Mouse (Mus musculus): Measurements from ENCODE around the gene Arl13a. TPM values are rescaled to one million over a fixed set of nuclear protein-coding genes. Genes with fewer than 3 reads are reported as not detected.
"Not testable (repeated sequence)": the region's sequence is repeated elsewhere in the genome, so short reads cannot be mapped to it uniquely, and the experiment has no call there.

Gene Arl13a
- total RNA-seq (2014; rRNA removed) (not detected in 2 replicates), polyA plus RNA-seq (2015; fragmentation: Nextera tagmentation; extraction: Ambion mirVana) (not detected in 2 replicates)

DNA sequence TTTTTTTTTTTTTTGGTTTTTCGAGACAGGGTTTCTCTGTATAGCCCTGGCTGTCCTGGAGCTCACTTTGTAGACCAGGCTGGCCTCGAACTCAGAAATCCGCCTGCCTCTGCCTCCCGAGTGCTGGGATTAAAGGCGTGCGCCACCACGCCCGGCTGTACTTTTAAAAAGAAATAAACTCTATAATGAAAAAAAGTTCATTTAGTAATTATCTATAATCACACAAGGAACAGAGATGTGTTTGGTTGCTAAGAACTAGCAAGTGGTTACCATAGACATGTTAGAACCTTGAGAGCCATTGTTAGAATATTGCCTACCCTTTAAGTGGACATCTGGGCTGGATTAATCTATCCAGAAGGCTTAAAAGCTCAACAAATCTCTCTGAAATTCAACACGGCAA lies at the start of gene Arl13a:
Gene Arl13a, plus strand, starts transcription at position 301 of the 400 bp plus-strand sequence.
- ATAC-seq; H3K4me3 ChIP-seq (ENCODE audit: low read length); H3K27ac ChIP-seq; H3K4me1 ChIP-seq (ENCODE audit: insufficient read depth, low read length); H3K4me2 ChIP-seq (ENCODE audit: low read depth, low read length); H3K9me3 ChIP-seq (ENCODE audit: low read length); H3K27me3 ChIP-seq (ENCODE audit: insufficient read depth, low read length); H3K36me3 ChIP-seq (ENCODE audit: insufficient read depth, low read length); DNase-seq (ENCODE audit: low spot score); H3K9ac ChIP-seq (replicated peaks; ENCODE audit: low read length): not testable (repeated sequence)
- WGBS, result 90% methylated on average over 8 of the region's 9 CpGs

DNA sequence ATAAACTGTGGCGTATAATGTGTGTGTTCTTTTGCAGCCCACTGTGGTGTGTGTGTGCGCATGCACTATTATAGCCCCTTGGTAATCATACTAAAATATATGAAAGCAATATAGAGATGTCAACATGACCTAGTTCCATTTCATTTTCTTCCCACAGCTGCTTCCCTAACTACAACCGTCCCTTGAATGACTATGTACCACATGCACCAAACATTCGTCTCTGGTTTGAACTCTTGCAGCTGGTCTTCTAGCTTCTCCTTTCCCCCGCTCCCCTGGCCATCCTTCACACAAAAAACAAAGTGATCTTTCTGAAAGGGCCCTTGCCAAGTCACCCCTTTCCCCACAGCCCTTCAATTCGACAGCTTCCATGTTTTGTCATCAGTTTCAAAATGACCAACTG lies 47.3 kb upstream of the Arl13a start:
- Histone ChIP-seq H3K4me1 (ENCODE audit: insufficient read depth, low read length) (no peaks in the 10 kb centered on the region), H3K27ac (no peak overlapping the region), H3K9me3 (ENCODE audit: low read length) (no peaks in the 10 kb centered on the region), H3K4me2 (ENCODE audit: low read depth, low read length) (no peak overlapping the region), H3K27me3 (ENCODE audit: insufficient read depth, low read length) (no peaks in the 10 kb centered on the region), H3K4me3 (ENCODE audit: low read length) (no peak overlapping the region), H3K36me3 (ENCODE audit: insufficient read depth, low read length) (no peaks in the 10 kb centered on the region), H3K9ac (replicated peaks; ENCODE audit: low read length) (no peak overlapping the region)
- WGBS, result 69% methylated on average over 6 of the region's 6 CpGs
- DNase-seq (ENCODE audit: low spot score) (no peak), ATAC-seq (no peak)
- no peak for TF ChIP-seq CTCF (IDR thresholded peaks at IDR 0.05; ENCODE audit: low read depth)

DNA sequence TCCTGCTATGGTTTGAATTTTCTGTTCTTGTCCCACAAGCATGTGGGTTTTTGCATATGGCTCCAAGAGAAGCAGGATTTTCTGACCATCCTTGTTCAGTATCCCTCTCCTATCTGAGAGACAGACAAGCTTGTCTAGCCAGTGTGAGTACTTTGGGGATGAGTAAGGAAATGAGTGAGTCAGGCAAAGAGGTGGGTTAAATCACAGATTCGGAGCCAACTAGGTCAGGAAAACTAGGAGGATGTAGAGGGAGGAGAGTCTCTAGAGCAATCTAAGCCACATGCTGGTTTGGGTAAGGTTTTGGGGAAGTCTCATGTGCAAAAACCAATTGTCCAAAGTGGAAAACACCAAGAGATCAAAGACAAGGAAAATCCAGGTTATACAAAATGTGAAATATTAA lies 45.8 kb upstream of the Arl13a start:
- Histone ChIP-seq H3K9me3 (ENCODE audit: low read length) (no peaks in the 10 kb centered on the region), H3K4me2 (ENCODE audit: low read depth, low read length) (no peak overlapping the region), H3K27ac (no peak overlapping the region), H3K4me3 (ENCODE audit: low read length) (no peak overlapping the region), H3K4me1 (ENCODE audit: insufficient read depth, low read length) (no peaks in the 10 kb centered on the region), H3K36me3 (ENCODE audit: insufficient read depth, low read length) (no peaks in the 10 kb centered on the region), H3K27me3 (ENCODE audit: insufficient read depth, low read length) (no peaks in the 10 kb centered on the region), H3K9ac (replicated peaks; ENCODE audit: low read length) (no peak overlapping the region)
- no peak for TF ChIP-seq CTCF (IDR thresholded peaks at IDR 0.05; ENCODE audit: low read depth)
- 80% methylated on average over 1 of the region's 1 CpGs for WGBS
- ATAC-seq (no peak), DNase-seq (ENCODE audit: low spot score) (no peak)

DNA sequence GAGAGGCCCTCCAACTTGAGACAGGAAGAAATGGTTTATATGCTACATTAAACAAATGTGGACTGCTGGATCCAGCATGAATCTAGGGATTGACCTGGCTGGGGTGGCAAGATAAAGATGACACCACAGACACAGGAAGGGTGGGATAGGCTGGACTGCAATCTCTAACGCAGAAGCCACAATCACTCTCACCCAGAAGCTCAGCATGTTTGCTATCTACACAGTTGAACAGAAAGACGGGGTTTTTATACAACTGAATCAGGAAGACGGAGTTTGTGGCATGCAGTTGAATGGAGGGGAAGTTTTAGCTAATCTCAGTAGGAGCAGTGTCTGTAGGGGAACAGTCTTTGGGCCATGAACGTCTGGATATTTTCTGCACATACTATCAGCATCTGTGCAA lies 45.3 kb upstream of the Arl13a start:
- TF ChIP-seq CTCF (IDR thresholded peaks at IDR 0.05; ENCODE audit: low read depth), result no peak
- 83% methylated on average over 4 of the region's 4 CpGs for WGBS
- H3K4me2 ChIP-seq (ENCODE audit: low read depth, low read length), result no peak overlapping the region
- H3K36me3 ChIP-seq (ENCODE audit: insufficient read depth, low read length), result no peaks in the 10 kb centered on the region
- H3K4me1 ChIP-seq (ENCODE audit: insufficient read depth, low read length), result no peaks in the 10 kb centered on the region
- ATAC-seq (no peak), DNase-seq (ENCODE audit: low spot score) (no peak)
- no peak overlapping the region for H3K4me3 ChIP-seq (ENCODE audit: low read length)
- no peak overlapping the region for H3K27ac ChIP-seq
- H3K27me3 ChIP-seq (ENCODE audit: insufficient read depth, low read length), result no peaks in the 10 kb centered on the region
- no peaks in the 10 kb centered on the region for H3K9me3 ChIP-seq (ENCODE audit: low read length)
- H3K9ac ChIP-seq (replicated peaks; ENCODE audit: low read length), result no peak overlapping the region

DNA sequence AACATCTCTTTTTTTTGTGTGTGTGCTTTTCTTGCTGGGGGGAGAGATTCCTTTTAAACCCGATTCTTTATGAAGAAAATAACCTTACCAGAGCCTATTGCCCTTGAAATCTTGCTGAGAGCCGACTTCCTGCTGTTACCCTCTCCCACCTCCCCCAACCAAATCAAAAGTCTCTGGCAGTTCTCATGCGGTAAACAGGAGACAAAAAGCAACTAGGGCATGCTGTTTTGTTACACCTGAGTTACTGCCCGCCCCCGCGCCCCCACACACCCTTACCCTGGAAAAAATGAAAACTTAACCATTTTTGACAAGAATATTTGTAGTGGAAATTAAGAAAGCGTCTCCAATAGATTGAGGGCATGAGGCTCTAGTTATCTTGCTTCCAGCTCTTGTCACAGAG lies 29.1 kb upstream of the Arl13a start:
- ATAC-seq, result no peak
- Histone ChIP-seq H3K27me3 (ENCODE audit: insufficient read depth, low read length) (no peaks in the 10 kb centered on the region), H3K9ac (replicated peaks; ENCODE audit: low read length) (no peak overlapping the region), H3K36me3 (ENCODE audit: insufficient read depth, low read length) (no peaks in the 10 kb centered on the region), H3K4me3 (ENCODE audit: low read length) (no peak overlapping the region), H3K27ac (no peak overlapping the region), H3K9me3 (ENCODE audit: low read length) (no peaks in the 10 kb centered on the region), H3K4me1 (ENCODE audit: insufficient read depth, low read length) (no peaks in the 10 kb centered on the region), H3K4me2 (ENCODE audit: low read depth, low read length) (no peak overlapping the region)
- 44% methylated on average over 7 of the region's 7 CpGs for WGBS
- no peak for DNase-seq (ENCODE audit: low spot score)
- TF ChIP-seq CTCF (IDR thresholded peaks at IDR 0.05; ENCODE audit: low read depth), result no peak

DNA sequence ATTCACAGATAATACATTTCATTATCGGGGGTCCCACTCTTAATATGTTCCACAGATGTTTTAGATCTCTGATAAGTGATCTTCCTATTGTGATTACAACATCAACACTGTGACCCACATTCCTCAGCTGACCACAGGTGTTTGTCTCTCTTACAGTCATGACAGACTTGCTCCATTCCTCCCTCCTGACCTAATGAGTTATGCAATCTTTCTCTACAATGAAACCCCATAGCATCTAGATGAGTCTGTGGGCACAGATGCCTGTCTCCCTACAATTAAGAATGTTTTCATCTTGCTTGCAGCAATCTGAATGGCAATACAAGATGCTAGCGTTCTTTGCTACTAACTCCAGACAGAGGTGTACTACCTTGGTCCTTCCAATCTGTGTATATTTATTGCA lies 26.9 kb upstream of the Arl13a start:
- no peaks in the 10 kb centered on the region for H3K27me3 ChIP-seq (ENCODE audit: insufficient read depth, low read length)

DNA sequence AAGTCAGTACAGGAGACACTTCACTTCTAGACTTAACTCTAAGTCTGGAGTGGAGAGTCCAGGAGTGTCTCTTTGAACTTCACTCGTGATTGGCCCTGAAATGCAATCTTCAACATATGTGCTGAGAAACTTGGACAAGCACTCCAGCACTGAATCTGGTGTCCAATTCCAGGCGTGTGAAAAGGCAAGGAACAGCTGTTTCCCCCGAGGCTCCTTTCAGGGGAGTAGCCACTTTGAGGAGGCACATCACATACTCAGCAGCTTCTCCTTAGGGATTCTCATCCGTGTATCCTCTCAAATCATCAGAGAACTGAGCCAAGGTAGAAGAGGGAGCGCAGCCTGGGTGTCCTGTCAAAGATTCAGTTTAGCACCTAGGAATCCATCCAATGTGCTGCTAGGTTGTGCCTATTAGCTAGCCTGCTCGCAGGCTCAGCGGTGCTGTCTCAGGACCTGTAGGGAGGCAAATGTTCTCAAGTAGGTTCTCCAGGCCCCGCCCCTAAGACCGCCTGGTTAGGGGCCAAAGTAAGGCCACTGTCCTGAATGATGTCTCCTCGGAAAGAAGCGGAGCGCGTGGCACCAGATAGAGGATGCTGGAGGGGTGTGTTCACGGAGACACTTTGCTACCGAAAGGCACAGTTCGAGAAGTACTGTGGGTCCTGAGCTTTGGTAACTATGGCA lies 25.1 kb upstream of the Arl13a start, which contains the start of gene Xkrx:
Gene Xkrx, minus strand, starts transcription at position 34 of the 678 bp plus-strand sequence.
- no peak for ATAC-seq
- Histone ChIP-seq H3K4me2 (ENCODE audit: low read depth, low read length) (peak within 1 kb of the TSS; percentile 56), H3K4me1 (ENCODE audit: insufficient read depth, low read length) (no peaks in the 10 kb centered on the region), H3K36me3 (ENCODE audit: insufficient read depth, low read length) (no peaks in the 10 kb centered on the region), H3K4me3 (ENCODE audit: low read length) (peak within 1 kb of the TSS; percentile 33), H3K9ac (replicated peaks; ENCODE audit: low read length) (0 out of 2 replicates have a peak within 1 kb of the TSS, but pooled peaks have one; percentile 35), H3K27me3 (ENCODE audit: insufficient read depth, low read length) (no peaks in the 10 kb centered on the region), H3K9me3 (ENCODE audit: low read length) (no peaks in the 10 kb centered on the region), H3K27ac (no peak within 1 kb of the TSS)
- WGBS, result 45% methylated on average over 16 of the region's 16 CpGs
- TF ChIP-seq CTCF (IDR thresholded peaks at IDR 0.05; ENCODE audit: low read depth), result no peak
- DNase-seq (ENCODE audit: low spot score), result no peak

More for the DNA sequence above, 26.9 kb upstream of the Arl13a start:
- TF ChIP-seq CTCF (IDR thresholded peaks at IDR 0.05; ENCODE audit: low read depth), result no peak
- WGBS, result 88% methylated on average over 2 of the region's 2 CpGs
- DNase-seq (ENCODE audit: low spot score) (no peak), ATAC-seq (no peak)
- Histone ChIP-seq H3K4me3 (ENCODE audit: low read length) (no peak overlapping the region), H3K9ac (replicated peaks; ENCODE audit: low read length) (no peak overlapping the region), H3K9me3 (ENCODE audit: low read length) (no peaks in the 10 kb centered on the region), H3K36me3 (ENCODE audit: insufficient read depth, low read length) (no peaks in the 10 kb centered on the region), H3K4me1 (ENCODE audit: insufficient read depth, low read length) (no peaks in the 10 kb centered on the region), H3K27ac (no peak overlapping the region), H3K4me2 (ENCODE audit: low read depth, low read length) (no peak overlapping the region)
